Comparison of ENCODE assay signal across 19 mouse cellular contexts in the genomic region with DNA sequence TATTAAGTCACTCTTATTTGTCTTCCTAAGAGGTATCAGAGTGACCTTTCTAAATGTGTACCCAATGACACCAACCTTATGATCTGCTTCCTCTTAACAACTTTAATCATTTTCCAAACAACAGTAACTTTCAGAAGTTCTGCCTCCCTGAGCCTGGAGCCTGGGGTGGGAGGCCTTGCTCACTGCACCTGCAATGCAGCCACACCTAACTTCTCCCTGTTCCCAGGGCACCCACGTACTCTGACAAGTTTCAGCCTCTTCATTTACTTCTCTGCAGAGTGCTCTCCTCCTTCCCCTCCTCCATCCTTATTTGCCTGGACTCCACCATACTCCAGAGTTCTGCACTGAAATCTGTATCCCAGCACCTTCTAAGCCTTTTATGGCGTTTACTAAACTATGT. TPM values are rescaled to one million over a fixed set of nuclear protein-coding genes. Genes with fewer than 3 reads are reported as not detected.
A peak's percentile ranks its signal among the peaks of the same experiment; 100 is the strongest.
DNase-seq lines count a peak whose midpoint lies in the region; ATAC-seq and TF ChIP-seq lines count a peak whose summit lies in the region.
"Had no signal": no experiment of that assay in that cellular context is flagged by ENCODE, and none has a peak within 500 bp of the region (broad histone marks: within the 10 kb centered on the region; RNA-seq: fewer than 3 reads in every experiment).

No protein-coding gene starts in this region.

- peak; percentile 57 for ATAC-seq in intestine, embryonic 15.5 days
- ATAC-seq in intestine, postnatal 0 days: no peak
- no peak for ATAC-seq in midbrain, embryonic 12.5 days (ENCODE audit: low FRiP score, low read depth)
- ATAC-seq in midbrain, embryonic 15.5 days (replicated peaks): no peak
- ATAC-seq in neural tube, embryonic 12.5 days (ENCODE audit: low FRiP score, low read depth): no peak

- peaks cover 9% of the 10 kb centered on the region; the same call in 1 of the 2 replicates for H3K4me1 ChIP-seq in intestine, embryonic 15.5 days (replicated peaks)
- H3K4me1 ChIP-seq in intestine, postnatal 0 days (replicated peaks; ENCODE audit: control insufficient read depth, insufficient read depth, low read length): no peaks in the 10 kb centered on the region
- H3K4me1 ChIP-seq in midbrain, embryonic 12.5 days: peaks cover 18% of the 10 kb centered on the region
- peaks cover 23% of the 10 kb centered on the region for H3K4me1 ChIP-seq in midbrain, embryonic 15.5 days
- peaks cover 5% of the 10 kb centered on the region; the same call in 1 of the 2 replicates for H3K4me1 ChIP-seq in neural tube, embryonic 12.5 days

- no peaks in the 10 kb centered on the region for H3K9me3 ChIP-seq in intestine, embryonic 15.5 days
- H3K9me3 ChIP-seq in intestine, postnatal 0 days (ENCODE audit: control insufficient read depth): no peaks in the 10 kb centered on the region
- no peaks in the 10 kb centered on the region for H3K9me3 ChIP-seq in midbrain, embryonic 12.5 days
- H3K9me3 ChIP-seq in midbrain, embryonic 15.5 days: no peaks in the 10 kb centered on the region
- no peaks in the 10 kb centered on the region for H3K9me3 ChIP-seq in neural tube, embryonic 12.5 days
- H3K9me3 ChIP-seq: embryonic facial prominence, embryonic 10.5 days; G1E; heart, embryonic 12.5 days; megakaryocyte, embryonic 14.5 days had no signal

- no peak for DNase-seq in cerebellum, postnatal 36 days
- no peak for DNase-seq in cerebellum, adult 8-10 months
- DNase-seq: adrenal gland, postnatal 36 days; cerebellum, adult 2 months; gastrocnemius, adult 2 months; lung, adult 18-20 months; right cerebral cortex, adult 18-20 months; thymus, postnatal 36 days had no signal

- WGBS in intestine, embryonic 15.5 days: 35% methylated on average over 2 of the region's 2 CpGs
- 38% methylated on average over 2 of the region's 2 CpGs for WGBS in intestine, postnatal 0 days
- WGBS in midbrain, embryonic 12.5 days: 34% methylated on average over 2 of the region's 2 CpGs
- 46% methylated on average over 2 of the region's 2 CpGs for WGBS in midbrain, embryonic 15.5 days
- 21% methylated on average over 2 of the region's 2 CpGs for WGBS in neural tube, embryonic 12.5 days

- no peak overlapping the region for H3K27ac ChIP-seq in intestine, embryonic 15.5 days
- no peak overlapping the region for H3K27ac ChIP-seq in intestine, postnatal 0 days (ENCODE audit: low read depth, low read length)
- H3K27ac ChIP-seq in midbrain, embryonic 12.5 days (replicated peaks): no peak overlapping the region
- no peak overlapping the region for H3K27ac ChIP-seq in midbrain, embryonic 15.5 days
- no peak overlapping the region for H3K27ac ChIP-seq in neural tube, embryonic 12.5 days
- H3K27ac ChIP-seq: gastrocnemius, adult 2 months; kidney, postnatal 0 days had no signal

- H3K27me3 ChIP-seq in intestine, embryonic 15.5 days (replicated peaks): peaks cover 13% of the 10 kb centered on the region
- peaks cover 26% of the 10 kb centered on the region for H3K27me3 ChIP-seq in intestine, postnatal 0 days (replicated peaks; ENCODE audit: control insufficient read depth, insufficient read depth, low read length)
- H3K27me3 ChIP-seq in midbrain, embryonic 12.5 days: peaks cover 5% of the 10 kb centered on the region; the same call in 1 of the 2 replicates
- H3K27me3 ChIP-seq in midbrain, embryonic 15.5 days (replicated peaks): no peaks in the 10 kb centered on the region
- no peaks in the 10 kb centered on the region for H3K27me3 ChIP-seq in neural tube, embryonic 12.5 days (replicated peaks)

- no peak for TF ChIP-seq CTCF in intestine, postnatal 0 days (IDR thresholded peaks at IDR 0.05; ENCODE audit: low read depth)

- no peak overlapping the region for H3K4me3 ChIP-seq in intestine, embryonic 15.5 days (replicated peaks)
- H3K4me3 ChIP-seq in intestine, postnatal 0 days (ENCODE audit: low read depth, low read length): no peak overlapping the region
- no peak overlapping the region for H3K4me3 ChIP-seq in midbrain, embryonic 12.5 days
- H3K4me3 ChIP-seq in midbrain, embryonic 15.5 days: no peak overlapping the region
- H3K4me3 ChIP-seq in neural tube, embryonic 12.5 days: no peak overlapping the region
- H3K4me3 ChIP-seq: gastrocnemius, adult 2 months; megakaryocyte, embryonic 14.5 days had no signal

- H3K9ac ChIP-seq in intestine, embryonic 15.5 days: no peak overlapping the region
- no peak overlapping the region for H3K9ac ChIP-seq in intestine, postnatal 0 days (ENCODE audit: low read depth, low read length)
- no peak overlapping the region for H3K9ac ChIP-seq in midbrain, embryonic 12.5 days (replicated peaks)
- no peak overlapping the region for H3K9ac ChIP-seq in midbrain, embryonic 15.5 days
- H3K9ac ChIP-seq in neural tube, embryonic 12.5 days: no peak overlapping the region
- H3K9ac ChIP-seq: heart, embryonic 12.5 days had no signal

- no peak overlapping the region for H3K4me2 ChIP-seq in intestine, embryonic 15.5 days (replicated peaks)
- no peak overlapping the region for H3K4me2 ChIP-seq in intestine, postnatal 0 days (replicated peaks; ENCODE audit: low read depth)
- H3K4me2 ChIP-seq in midbrain, embryonic 12.5 days (replicated peaks): 0 out of 2 replicates have a peak overlapping the region, but pooled peaks have one; percentile 5
- no peak overlapping the region for H3K4me2 ChIP-seq in midbrain, embryonic 15.5 days
- peak overlapping the region; percentile 87 for H3K4me2 ChIP-seq in neural tube, embryonic 12.5 days (replicated peaks)
- H3K4me2 ChIP-seq: liver, embryonic 11.5 days had no signal

- no peaks in the 10 kb centered on the region for H3K36me3 ChIP-seq in intestine, embryonic 15.5 days
- H3K36me3 ChIP-seq in intestine, postnatal 0 days (ENCODE audit: control insufficient read depth, insufficient read depth): no peaks in the 10 kb centered on the region
- H3K36me3 ChIP-seq in midbrain, embryonic 12.5 days: no peaks in the 10 kb centered on the region
- H3K36me3 ChIP-seq in midbrain, embryonic 15.5 days (replicated peaks): no peaks in the 10 kb centered on the region
- H3K36me3 ChIP-seq in neural tube, embryonic 12.5 days: no peaks in the 10 kb centered on the region
- H3K36me3 ChIP-seq: embryonic facial prominence, embryonic 10.5 days; G1E; heart, embryonic 12.5 days had no signal

RNA-seq across cellular contexts. Expression of a gene that starts 1.4 kb away (rescaled TPM):
- 1.5 and 1.7 TPM in 2 replicates for polyA plus RNA-seq in intestine, embryonic 15.5 days (2015; fragmentation: Nextera tagmentation; extraction: Ambion mirVana)
- 0.51 and 0.67 TPM in 2 replicates for polyA plus RNA-seq in intestine, postnatal 0 days (2015; fragmentation: Nextera tagmentation; extraction: Ambion mirVana)
- 5.4 TPM in 2 replicates for polyA plus RNA-seq in midbrain, embryonic 12.5 days (2016; fragmentation: Nextera tagmentation; extraction: Ambion mirVana)
- polyA plus RNA-seq in midbrain, embryonic 15.5 days (2015; fragmentation: Nextera tagmentation; extraction: Ambion mirVana): 4.0 and 4.2 TPM in 2 replicates
- polyA plus RNA-seq in neural tube, embryonic 12.5 days (2016; fragmentation: Nextera tagmentation; extraction: Ambion mirVana): 15.8 and 19.2 TPM in 2 replicates
- polyA plus RNA-seq: G1E had no signal

Comparison
In these comparisons a context has a peak if more than half of its experiments do, and no peak if none do; other contexts are left out.
1. H3K4me2 ChIP-seq: peak in midbrain, embryonic 12.5 days (single experiment) and neural tube, embryonic 12.5 days (single experiment); none in intestine, embryonic 15.5 days (single experiment), intestine, postnatal 0 days (single experiment) and midbrain, embryonic 15.5 days (single experiment).